Mouse (Mus musculus) forebrain, postnatal 0 days (tissue): ENCODE measurements around the gene Map2k5. TPM values are rescaled to one million over a fixed set of nuclear protein-coding genes. Genes with fewer than 3 reads are reported as not detected.

Experiments used
- ATAC-seq: fragments of 200-750 bp; cut with Nextera tagmentation; 2 replicates; pipeline ENCODE4 v1.8.0; 2017; ENCODE audit warnings: mild to moderate bottlenecking, moderate library complexity
- DNase-seq: peaks from one replicate; pipeline ENCODE4 v3.0.0-alpha.2; 2015
- H3K27ac ChIP-seq: fragments of 300-500 bp; sonication (generic); 2 replicates; pipeline ENCODE4 v1.5.1; 2014; ENCODE audit warnings: low read depth, mild to moderate bottlenecking, antibody characterized with exemption, low read length, moderate library complexity, mixed read lengths
- H3K27me3 ChIP-seq: fragments of 300-500 bp; sonication (generic); 2 replicates; pipeline ENCODE4 v1.6.1; 2014; ENCODE audit warnings: mild to moderate bottlenecking, low read length, mixed read lengths; ENCODE audit not compliant: insufficient read depth
- H3K36me3 ChIP-seq: fragments of 300-500 bp; sonication (generic); 2 replicates; pipeline ENCODE4 v1.6.1; 2014; ENCODE audit warnings: mild to moderate bottlenecking, moderate library complexity; ENCODE audit not compliant: insufficient read depth
- H3K4me1 ChIP-seq: fragments of 300-500 bp; sonication (generic); 2 replicates; pipeline ENCODE4 v1.6.1; 2014; ENCODE audit warnings: antibody characterized with exemption; ENCODE audit not compliant: insufficient read depth
- H3K4me2 ChIP-seq: fragments of 300-500 bp; sonication (generic); 2 replicates; pipeline ENCODE4 v1.6.1; 2014; ENCODE audit warnings: low read depth, mild to moderate bottlenecking, moderate library complexity
- H3K4me3 ChIP-seq: fragments of 300-500 bp; sonication (generic); 2 replicates; pipeline ENCODE4 v1.5.1; 2014; ENCODE audit warnings: low read depth, low read length, mixed read lengths
- H3K9ac ChIP-seq: fragments of 300-500 bp; sonication (generic); 2 replicates; pipeline ENCODE4 v1.6.1; 2014; ENCODE audit warnings: mild to moderate bottlenecking
- H3K9me3 ChIP-seq: fragments of 300-500 bp; sonication (generic); 2 replicates; pipeline ENCODE4 v1.6.1; 2016; ENCODE audit warnings: low read length
- CTCF ChIP-seq: sonication (generic); IDR thresholded peaks from 2 replicates; pipeline ENCODE4 v1.5.1; 2016; ENCODE audit warnings: antibody characterized with exemption, control low read depth, low read depth
- WGBS: fragments of 180-500 bp; shearing (Covaris S2); extraction: QIAGEN DNeasy Blood & Tissue Kit; methylation state at CpG from one replicate; pipeline ENCODE4 v1.1.7; 2014; 5-methylcytosine and 5-hydroxymethylcytosine counted together
- polyA plus RNA-seq: library from polyadenylated mRNA; unstranded; fragments of >200 nt; fragmentation: Nextera tagmentation; extraction: Ambion mirVana; gene quantifications from 2 replicates; pipeline ENCODE4 v1.2.1, GENCODE M21; 2015
- total RNA-seq: library from RNA; depleted of rRNA; stranded (reverse); fragments of >200 nt; gene quantifications from 2 replicates; pipeline ENCODE4 v1.2.3, GENCODE M21; 2014

Map2k5 gene
- total and polyA plus RNA-seq, 2 experiments from 2014 or later = 21.1 to 37.7 TPM

- TF ChIP-seq CTCF = no peak
- DNase-seq = no peak
- Histone ChIP-seq H3K9me3 (no peaks in the 10 kb centered on the region), H3K4me2 (no peak overlapping the region), H3K27ac (no peak overlapping the region), H3K9ac (no peak overlapping the region), H3K27me3 (no peaks in the 10 kb centered on the region), H3K4me1 (no peaks in the 10 kb centered on the region), H3K36me3 (peaks cover 3% of the 10 kb centered on the region; the same call in 1 of the 2 replicates), H3K4me3 (no peak overlapping the region)
- no peak for ATAC-seq
Observed at GRCm38 (mm10) chr9:63315231-63315630, 62.5 kb downstream of the Map2k5 start.

DNA sequence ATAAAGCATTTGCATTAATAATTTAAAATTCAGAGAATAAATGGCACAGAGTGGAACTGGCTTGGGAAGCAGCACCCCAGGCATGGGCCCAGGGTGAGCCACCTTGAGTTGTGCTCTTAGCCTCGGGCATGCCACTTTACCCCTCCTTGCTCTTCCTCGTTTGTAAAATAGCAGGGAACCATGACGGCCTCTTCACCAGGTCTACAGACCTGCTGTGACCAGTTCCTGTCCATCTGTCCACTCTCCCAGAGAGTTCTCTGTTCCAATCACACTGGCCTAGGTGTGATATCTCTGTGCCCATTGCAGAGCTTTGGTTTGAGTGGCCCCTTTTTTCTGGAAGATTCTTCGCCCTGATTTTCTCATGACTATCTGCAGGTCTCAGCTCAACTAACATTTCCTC lies 63.6 kb downstream of the Map2k5 start:
- Histone ChIP-seq H3K9ac (no peak overlapping the region), H3K4me3 (no peak overlapping the region), H3K27me3 (no peaks in the 10 kb centered on the region), H3K36me3 (no peaks in the 10 kb centered on the region), H3K4me1 (no peaks in the 10 kb centered on the region), H3K9me3 (no peaks in the 10 kb centered on the region), H3K4me2 (no peak overlapping the region), H3K27ac (no peak overlapping the region)
- 86% methylated on average over 4 of the region's 4 CpGs for WGBS
- no peak for TF ChIP-seq CTCF
- ATAC-seq (no peak), DNase-seq (no peak)

GRCm38 (mm10) chr9:63309956-63310355 lies 67.7 kb downstream of the Map2k5 start:
- ATAC-seq (no peak), DNase-seq (no peak)
- Histone ChIP-seq H3K27me3 (no peaks in the 10 kb centered on the region), H3K27ac (no peak overlapping the region), H3K36me3 (no peaks in the 10 kb centered on the region), H3K9ac (no peak overlapping the region), H3K4me1 (peaks cover 5% of the 10 kb centered on the region; the same call in 1 of the 2 replicates), H3K4me2 (no peak overlapping the region), H3K4me3 (no peak overlapping the region), H3K9me3 (no peaks in the 10 kb centered on the region)
- TF ChIP-seq CTCF = no peak
- WGBS = 87% methylated on average over 6 of the region's 6 CpGs

DNA sequence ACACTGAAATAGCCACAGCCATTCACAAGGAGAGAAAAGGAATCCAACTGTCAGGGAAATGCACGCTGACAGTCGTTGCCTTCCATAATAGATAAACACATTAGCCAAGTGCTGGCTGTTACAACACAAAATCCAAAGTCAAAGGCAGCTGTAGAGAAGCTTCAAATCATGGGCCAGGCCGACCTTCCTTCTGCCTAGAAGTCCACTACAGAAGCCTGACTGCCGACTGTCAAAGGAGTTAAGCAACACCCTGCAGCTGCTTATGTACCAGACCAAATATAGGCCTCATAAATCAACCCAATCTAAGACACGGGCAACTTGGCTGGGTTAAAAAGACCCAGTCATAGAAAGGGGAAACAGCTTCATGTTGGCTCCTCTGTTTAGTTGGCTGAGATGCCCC lies 68.7 kb downstream of the Map2k5 start:
- H3K36me3 ChIP-seq = no peaks in the 10 kb centered on the region
- H3K4me3 ChIP-seq = no peak overlapping the region
- no peak overlapping the region for H3K4me2 ChIP-seq
- no peak overlapping the region for H3K9ac ChIP-seq
- peaks cover 5% of the 10 kb centered on the region; the same call in 1 of the 2 replicates for H3K4me1 ChIP-seq
- DNase-seq (no peak), ATAC-seq (no peak)
- TF ChIP-seq CTCF = no peak
- H3K27me3 ChIP-seq = no peaks in the 10 kb centered on the region
- H3K27ac ChIP-seq = no peak overlapping the region
- 45% methylated on average over 5 of the region's 5 CpGs for WGBS
- no peaks in the 10 kb centered on the region for H3K9me3 ChIP-seq

- Histone ChIP-seq H3K9me3 (no peaks in the 10 kb centered on the region), H3K27me3 (no peaks in the 10 kb centered on the region), H3K9ac (no peak overlapping the region), H3K36me3 (no peaks in the 10 kb centered on the region), H3K4me1 (peaks cover 5% of the 10 kb centered on the region; the same call in 1 of the 2 replicates), H3K4me2 (no peak overlapping the region), H3K27ac (no peak overlapping the region), H3K4me3 (no peak overlapping the region)
- 33% methylated on average over 4 of the region's 4 CpGs for WGBS
- ATAC-seq = no peak
- no peak for TF ChIP-seq CTCF
- no peak for DNase-seq
Observed at GRCm38 (mm10) chr9:63308441-63308840, 69.3 kb downstream of the Map2k5 start.

DNA sequence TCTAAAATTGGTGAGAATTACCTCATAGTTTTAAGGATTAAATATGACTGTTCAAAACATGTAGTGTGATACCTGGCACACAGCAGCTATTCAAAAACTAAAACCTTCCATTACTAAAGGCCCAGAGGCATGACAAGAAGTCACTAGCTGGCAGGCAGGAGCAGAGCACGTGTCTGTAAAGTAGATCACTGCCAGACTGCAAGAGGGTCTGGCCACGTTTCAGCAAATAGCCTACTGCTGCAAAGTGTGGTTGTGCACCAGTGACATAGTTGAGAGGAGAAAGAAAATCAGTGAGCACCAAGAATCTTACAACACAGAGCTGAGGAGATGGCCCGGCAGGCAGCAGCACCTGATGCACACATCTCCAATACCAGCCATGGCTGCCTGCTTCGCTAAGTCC lies 75.2 kb downstream of the Map2k5 start:
- Histone ChIP-seq H3K4me2 (no peak overlapping the region), H3K27me3 (no peaks in the 10 kb centered on the region), H3K4me3 (no peak overlapping the region), H3K36me3 (no peaks in the 10 kb centered on the region), H3K27ac (no peak overlapping the region), H3K4me1 (no peaks in the 10 kb centered on the region), H3K9ac (no peak overlapping the region), H3K9me3 (no peaks in the 10 kb centered on the region; the same call in 1 of the 2 replicates)
- no peak for DNase-seq
- WGBS = 72% methylated on average over 4 of the region's 4 CpGs
- TF ChIP-seq CTCF = no peak
- ATAC-seq = no peak

GRCm38 (mm10) chr9:63298656-63299055 lies 79.0 kb downstream of the Map2k5 start:
- peaks cover 7% of the 10 kb centered on the region for H3K4me1 ChIP-seq
- no peak for TF ChIP-seq CTCF
- no peak overlapping the region for H3K4me2 ChIP-seq
- H3K36me3 ChIP-seq = no peaks in the 10 kb centered on the region
- no peak for ATAC-seq
- no peak for DNase-seq
- H3K4me3 ChIP-seq = no peak overlapping the region
- H3K27me3 ChIP-seq = no peaks in the 10 kb centered on the region
- H3K9me3 ChIP-seq = no peaks in the 10 kb centered on the region; the same call in 1 of the 2 replicates
- 97% methylated on average over 3 of the region's 3 CpGs for WGBS
- H3K9ac ChIP-seq = no peak overlapping the region
- H3K27ac ChIP-seq = no peak overlapping the region
